Mouse (Mus musculus): ENCODE measurements around the gene Tmx1. TPM values are rescaled to one million over a fixed set of nuclear protein-coding genes. Genes with fewer than 3 reads are reported as not detected.

The Tmx1 gene
- total RNA-seq, 1 experiment from 2014 or later = 80.0 TPM

- peak; percentile 46; the same call in 1 of the 2 replicates for ATAC-seq (ENCODE audit: extremely low read depth, insufficient number of reproducible peaks, low FRiP score, poor library complexity, severe bottlenecking)
These were observed 24.8 kb downstream of the Tmx1 start for GRCm38 (mm10) chr12:70477593-70478287.

GRCm38 (mm10) chr12:70485956-70486355 is 33.1 kb downstream of the Tmx1 start:
- ATAC-seq (ENCODE audit: extremely low read depth, insufficient number of reproducible peaks, low FRiP score, poor library complexity, severe bottlenecking) = no peak

GRCm38 (mm10) chr12:70486716-70487480 is 34.0 kb downstream of the Tmx1 start:
- ATAC-seq (ENCODE audit: extremely low read depth, insufficient number of reproducible peaks, low FRiP score, poor library complexity, severe bottlenecking) = no peak

- ATAC-seq (ENCODE audit: extremely low read depth, insufficient number of reproducible peaks, low FRiP score, poor library complexity, severe bottlenecking) = no peak
These were observed 39.5 kb downstream of the Tmx1 start for GRCm38 (mm10) chr12:70492441-70492840.

- ATAC-seq (ENCODE audit: extremely low read depth, insufficient number of reproducible peaks, low FRiP score, poor library complexity, severe bottlenecking) = peak; percentile 67; the same call in 1 of the 2 replicates
These were observed 41.8 kb downstream of the Tmx1 start for GRCm38 (mm10) chr12:70494494-70495281.

GRCm38 (mm10) chr12:70495282-70495922 is 42.5 kb downstream of the Tmx1 start:
- no peak for ATAC-seq (ENCODE audit: extremely low read depth, insufficient number of reproducible peaks, low FRiP score, poor library complexity, severe bottlenecking)

GRCm38 (mm10) chr12:70498091-70498490 is 45.2 kb downstream of the Tmx1 start:
- no peak for ATAC-seq (ENCODE audit: extremely low read depth, insufficient number of reproducible peaks, low FRiP score, poor library complexity, severe bottlenecking)

GRCm38 (mm10) chr12:70505971-70506370 is 53.1 kb downstream of the Tmx1 start:
- ATAC-seq (ENCODE audit: extremely low read depth, insufficient number of reproducible peaks, low FRiP score, poor library complexity, severe bottlenecking) = no peak

- ATAC-seq (ENCODE audit: extremely low read depth, insufficient number of reproducible peaks, low FRiP score, poor library complexity, severe bottlenecking) = no peak
These were observed 59.1 kb downstream of the Tmx1 start for GRCm38 (mm10) chr12:70512023-70512422.

GRCm38 (mm10) chr12:70512431-70512830 is 59.5 kb downstream of the Tmx1 start:
- ATAC-seq (ENCODE audit: extremely low read depth, insufficient number of reproducible peaks, low FRiP score, poor library complexity, severe bottlenecking) = no peak

Other genes starting within 250 kb of the Tmx1 start
- 645 and 700 TPM in 2 replicates for gene Pygl, start 221.6 kb upstream of the Tmx1 start, total RNA-seq (2017)
- 0.35 and 0.49 TPM in 2 replicates for gene Trim9, start 105.5 kb upstream of the Tmx1 start, total RNA-seq (2017)